Mouse (Mus musculus) olfactory bulb, adult 2 months (tissue): ENCODE results near the gene Efna2.

Experiments used
- CTCF ChIP-seq: fragments of 200-500 bp; IDR thresholded peaks from 2 replicates; pipeline ENCODE4 v1.5.1; 2012; ENCODE audit warnings: low read depth, mild to moderate bottlenecking, low read length, moderate library complexity; ENCODE audit not compliant: insufficient read depth
- POLR2A ChIP-seq: fragments of 200-500 bp; IDR thresholded peaks from 2 replicates; pipeline ENCODE4 v1.6.1; 2012; ENCODE audit warnings: mild to moderate bottlenecking, low read depth, low read length, moderate library complexity; ENCODE audit not compliant: insufficient read depth

DNA sequence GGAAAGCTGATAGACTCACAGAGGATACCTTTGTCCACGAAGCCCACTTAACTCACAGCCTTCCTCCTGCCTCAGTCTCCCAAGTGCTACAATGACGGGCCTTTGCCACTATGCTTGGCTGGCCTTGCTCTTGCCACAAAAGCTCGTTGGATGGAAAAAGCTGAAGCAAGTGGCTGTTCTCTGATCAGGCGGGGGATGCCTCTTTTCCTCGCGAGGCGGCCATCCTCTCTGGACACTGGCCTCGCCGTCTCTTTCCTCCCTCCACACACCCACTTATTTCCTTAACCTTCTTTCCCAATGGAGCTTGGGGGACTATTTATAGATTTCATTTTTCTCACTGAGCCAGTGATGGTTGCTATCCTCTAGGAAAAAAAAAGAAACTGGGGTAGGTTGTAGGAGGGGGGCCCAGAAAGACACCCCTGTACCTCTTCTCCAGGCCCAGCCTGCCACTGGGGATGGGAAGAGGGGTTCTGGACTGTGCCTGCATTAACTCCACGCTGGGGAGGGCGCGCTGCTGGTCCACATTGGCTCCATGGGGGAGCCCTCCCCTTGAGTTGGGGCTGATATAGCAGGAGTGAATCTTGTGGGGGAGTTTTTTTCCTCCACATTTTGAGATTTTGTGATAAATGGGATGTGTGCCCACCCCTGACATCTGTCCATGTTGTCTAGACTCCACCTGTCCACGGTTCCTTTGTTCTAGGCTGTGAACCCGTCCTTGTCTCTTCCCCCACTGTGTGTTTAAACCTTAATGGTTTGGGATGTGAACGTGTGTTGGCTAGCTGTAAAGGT, 21.9 kb upstream of the Efna2 start:
- TF ChIP-seq POLR2A (no peak), CTCF (no peak)
